Mouse (Mus musculus) lung, postnatal 36 days (tissue): ENCODE results near the gene Itprip.

Experiments
- DNase-seq: peaks from one replicate; pipeline ENCODE4 v3.0.0; 2022; ENCODE audit warnings: mixed read lengths

Itprip gene

DNA sequence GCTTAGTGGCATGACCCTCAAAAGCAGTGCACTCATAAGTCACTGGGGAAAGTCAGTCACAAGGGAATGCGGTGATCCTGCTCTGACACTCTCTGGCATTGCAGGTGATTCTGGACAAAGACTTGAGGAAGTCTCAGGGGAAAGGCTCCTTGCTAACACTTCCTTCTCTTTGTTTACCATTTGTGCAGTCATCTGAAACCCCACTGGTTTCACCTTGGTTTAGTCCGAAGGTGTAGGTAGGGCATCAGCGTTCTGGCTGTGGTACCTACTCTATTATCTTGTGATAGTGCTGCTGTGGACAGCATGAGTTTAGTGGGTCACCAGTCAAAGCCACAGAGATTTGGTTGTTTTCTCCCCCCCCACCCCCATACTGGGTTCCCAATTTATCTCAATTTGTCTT, 69.4 kb downstream of the Itprip start:
- no peak for DNase-seq
